Mouse (Mus musculus) liver, adult 10 weeks (tissue): Measurements from ENCODE around the gene Stt3a. TPM values are rescaled to one million over a fixed set of nuclear protein-coding genes. Genes with fewer than 3 reads are reported as not detected.

Experiments
- polyA plus RNA-seq: library from polyadenylated mRNA; stranded (reverse); fragments of 350-450 nt; fragmentation: Illumina TruSeq; extraction: RNeasy Lipid Tissue Mini Kit (QIAGEN cat#74804); gene quantifications from one replicate; pipeline ENCODE4 v1.2.3, GENCODE M21; 2014; ENCODE audit warnings: low read depth, low replicate concordance

Stt3a gene
- polyA plus RNA-seq: 177 TPM

GRCm38 (mm10) chr9:36767203-36768143, at the start of gene Stt3a:
Stt3a (minus strand) TSS chr9:36767679.

GRCm38 (mm10) chr9:36796781-36797555, 29.5 kb upstream of the Stt3a start, which contains the start of gene Ei24:
Ei24 (minus strand) TSS chr9:36797393.

GRCm38 (mm10) chr9:36727034-36727755, 40.3 kb downstream of the Stt3a start, which contains the start of gene Chek1:
Chek1 (minus strand) TSS chr9:36727065.

GRCm38 (mm10) chr9:36692920-36693319, 74.6 kb downstream of the Stt3a start, which contains the start of gene Acrv1:
Acrv1 (plus strand) TSS chr9:36693220.

Other genes starting within 250 kb of the Stt3a start
- not detected for gene Gm5615, start 225.7 kb downstream of the Stt3a start, polyA plus RNA-seq
- not detected for gene Gm17689, start 185.0 kb downstream of the Stt3a start, polyA plus RNA-seq
- gene A630095E13Rik, start 124.3 kb downstream of the Stt3a start, polyA plus RNA-seq: not detected
- not detected for gene Acrv1, start 74.5 kb downstream of the Stt3a start, polyA plus RNA-seq
- gene Chek1, start 40.6 kb downstream of the Stt3a start, polyA plus RNA-seq: 1.5 TPM
- 362 TPM for gene Ei24, start 29.7 kb upstream of the Stt3a start, polyA plus RNA-seq
- not detected for gene Fez1, start 54.2 kb upstream of the Stt3a start, polyA plus RNA-seq